Mouse (Mus musculus) small intestine, adult 2 months (tissue): Measurements from ENCODE around the gene Zw10.

Source experiments
- CTCF ChIP-seq: fragments of 200-500 bp; IDR thresholded peaks from 2 replicates; pipeline ENCODE4 v1.5.1; 2012; ENCODE audit warnings: low read depth, mild to moderate bottlenecking, control low read depth, inconsistent platforms, low read length, moderate library complexity, mixed read lengths; ENCODE audit not compliant: insufficient replicate concordance, insufficient read length; ENCODE audit errors: extremely low read depth
- POLR2A ChIP-seq: fragments of 200-500 bp; IDR thresholded peaks from 2 replicates; pipeline ENCODE4 v1.6.1; 2012; ENCODE audit warnings: low read depth, mild to moderate bottlenecking, control low read depth, inconsistent platforms, low read length, moderate library complexity

- TF ChIP-seq CTCF (peak; percentile 64; the same call in 1 of the 2 replicates), POLR2A (no peak)
Measured at GRCm38 (mm10) chr9:49081561-49081960, 26.1 kb downstream of the Zw10 start.
